Mouse (Mus musculus) adrenal gland, adult (tissue): Measurements from ENCODE around the gene Gucy1a1.
"Not testable (repeated sequence)": the region's sequence is repeated elsewhere in the genome, so short reads cannot be mapped to it uniquely, and the experiment has no call there.

ENCODE experiments used
- DNase-seq, 2 experiments: peaks; one replicate each; pipeline ENCODE4 v3.0.0; 2022 to 2023; ENCODE audit warnings: low spot score in 1 of 2; ENCODE audit not compliant: inconsistent age in 2 of 2

The Gucy1a1 gene

GRCm38 (mm10) chr3:82145126-82145901, at the start of gene Gucy1a1:
Gene Gucy1a1, minus strand, starts transcription at chr3:82145789.
- peak; percentile 42 to 69 for DNase-seq

- DNase-seq = no peak
These were observed 46.1 kb upstream of the Gucy1a1 start for GRCm38 (mm10) chr3:82191559-82192245.

- DNase-seq = no peak
These were observed 40.0 kb upstream of the Gucy1a1 start for GRCm38 (mm10) chr3:82185626-82186025.

GRCm38 (mm10) chr3:82181500-82181899, 35.9 kb upstream of the Gucy1a1 start:
- no peak for DNase-seq

GRCm38 (mm10) chr3:82180253-82180652, 34.7 kb upstream of the Gucy1a1 start:
- no peak for DNase-seq

- no peak for DNase-seq
These were observed 29.9 kb upstream of the Gucy1a1 start for GRCm38 (mm10) chr3:82175501-82175900.

- peak in 1 of 2 experiments; percentile 44 for DNase-seq
These were observed 21.5 kb upstream of the Gucy1a1 start for GRCm38 (mm10) chr3:82167064-82167463.

GRCm38 (mm10) chr3:82165937-82166336, 20.3 kb upstream of the Gucy1a1 start:
- DNase-seq = no peak

GRCm38 (mm10) chr3:82162992-82163391, 17.4 kb upstream of the Gucy1a1 start:
- not testable (repeated sequence) for DNase-seq

- no peak for DNase-seq
These were observed 389 bp upstream of the Gucy1a1 start for GRCm38 (mm10) chr3:82145978-82146377.

GRCm38 (mm10) chr3:82144725-82145125, 864 bp downstream of the Gucy1a1 start:
- peak; percentile 4 to 23 for DNase-seq

GRCm38 (mm10) chr3:82140781-82141180, 4.8 kb downstream of the Gucy1a1 start:
- DNase-seq = no peak

- DNase-seq = peak; percentile 7 to 48
These were observed 7.5 kb downstream of the Gucy1a1 start for GRCm38 (mm10) chr3:82138002-82138667.

- DNase-seq = no peak
These were observed 10.1 kb downstream of the Gucy1a1 start for GRCm38 (mm10) chr3:82135483-82135882.

- no peak for DNase-seq
These were observed 16.3 kb downstream of the Gucy1a1 start for GRCm38 (mm10) chr3:82129258-82129657.

- no peak for DNase-seq
These were observed 21.0 kb downstream of the Gucy1a1 start for GRCm38 (mm10) chr3:82124567-82124966.

GRCm38 (mm10) chr3:82118916-82119315, 26.7 kb downstream of the Gucy1a1 start:
- DNase-seq = peak in 1 of 2 experiments; percentile 53

- DNase-seq = peak; percentile 21 to 39
These were observed 33.1 kb downstream of the Gucy1a1 start for GRCm38 (mm10) chr3:82112439-82112838.

GRCm38 (mm10) chr3:82111986-82112385, 33.6 kb downstream of the Gucy1a1 start:
- DNase-seq = peak; percentile 36 to 65

- DNase-seq = no peak
These were observed 36.6 kb downstream of the Gucy1a1 start for GRCm38 (mm10) chr3:82108951-82109350.

- DNase-seq = no peak
These were observed 41.4 kb downstream of the Gucy1a1 start for GRCm38 (mm10) chr3:82104229-82104628.

GRCm38 (mm10) chr3:82099127-82099526, 46.5 kb downstream of the Gucy1a1 start:
- DNase-seq = no peak
